Mouse (Mus musculus) left cerebral cortex, adult 2 months (tissue): ENCODE results near the gene Sycp3. TPM values are rescaled to one million over a fixed set of nuclear protein-coding genes. Genes with fewer than 3 reads are reported as not detected.
A peak's percentile ranks its signal among the peaks of the same experiment; 100 is the strongest.
"Not testable (repeated sequence)": the region's sequence is repeated elsewhere in the genome, so short reads cannot be mapped to it uniquely, and the experiment has no call there.

Experiments
- DNase-seq, 2 experiments: peaks; one replicate each; pipeline ENCODE4 v3.0.0; 2021 to 2022; ENCODE audit warnings: low spot score in 2 of 2, mixed read lengths in 1 of 2; ENCODE audit errors: extremely low spot score in 1 of 2
- H3K27ac ChIP-seq: fragments of 200-600 bp; 2 replicates; pipeline ENCODE4 v1.8.1; 2022
- H3K4me3 ChIP-seq: fragments of 200-600 bp; 2 replicates; pipeline ENCODE4 v1.8.1; 2022
- CTCF ChIP-seq: fragments of 200-600 bp; IDR thresholded peaks from 2 replicates; pipeline ENCODE4 v1.8.1; 2022; ENCODE audit warnings: antibody characterized with exemption, mild to moderate bottlenecking, moderate library complexity
- intact Hi-C: fragments of 180-260 bp; cut with DNase I; formaldehyde crosslinking; loops from one replicate; pipeline ENCODE4 v1.15.1; 2025
- total RNA-seq, 2 experiments: library from RNA; stranded (reverse); gene quantifications; 2 replicates each; pipeline ENCODE4 v1.2.3; 2021

Sycp3 gene
- total RNA-seq, 2 experiments from 2014 or later, result 0.41 to 0.72 TPM

DNA sequence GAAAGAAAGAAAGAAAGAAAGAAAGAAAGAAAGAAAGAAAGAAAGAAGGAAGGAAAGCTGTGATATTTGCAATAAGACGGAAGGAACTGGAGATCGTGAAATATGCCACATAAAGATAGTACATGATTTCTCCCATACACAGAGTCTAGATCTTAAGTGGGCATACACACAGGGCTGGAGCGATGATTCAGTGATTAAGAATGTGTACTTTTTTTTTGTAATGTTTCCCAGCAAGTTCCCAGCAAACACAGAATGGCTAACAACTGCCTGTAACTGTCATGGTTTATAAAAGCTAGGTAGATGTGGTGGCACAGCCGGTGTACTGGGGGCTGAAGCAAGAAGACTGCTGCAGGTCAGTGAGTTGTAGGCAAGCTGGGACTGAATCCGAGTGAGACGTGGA is 7.4 kb upstream of the Sycp3 start:
- intact Hi-C loops, result no loop called here
- TF ChIP-seq CTCF, result no peak
- H3K27ac ChIP-seq, result no peak overlapping the region
- no peak overlapping the region for H3K4me3 ChIP-seq
- DNase-seq, result no peak

DNA sequence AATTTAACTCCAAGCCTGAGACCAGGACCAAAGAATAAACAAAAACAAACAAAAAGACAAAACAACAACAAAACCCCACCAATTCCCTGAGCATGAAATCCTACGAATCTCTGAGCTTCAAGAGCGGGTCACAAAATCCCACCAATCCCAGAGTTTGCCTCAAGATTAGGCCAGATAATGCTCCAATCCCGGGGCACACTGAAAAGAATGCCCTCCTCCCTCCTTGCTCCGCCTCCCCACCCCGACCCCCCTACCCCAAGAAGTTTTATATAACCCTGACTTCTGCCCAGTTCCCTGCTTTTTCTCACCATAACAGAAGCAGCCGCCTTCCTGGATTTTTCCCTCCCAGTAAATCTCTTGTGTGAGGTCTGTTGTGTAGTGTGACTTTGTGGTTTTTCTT is 1.6 kb upstream of the Sycp3 start:
- intact Hi-C loops, result no loop called here
- no peak for DNase-seq
- no peak overlapping the region for H3K4me3 ChIP-seq
- no peak for TF ChIP-seq CTCF
- no peak overlapping the region for H3K27ac ChIP-seq

DNA sequence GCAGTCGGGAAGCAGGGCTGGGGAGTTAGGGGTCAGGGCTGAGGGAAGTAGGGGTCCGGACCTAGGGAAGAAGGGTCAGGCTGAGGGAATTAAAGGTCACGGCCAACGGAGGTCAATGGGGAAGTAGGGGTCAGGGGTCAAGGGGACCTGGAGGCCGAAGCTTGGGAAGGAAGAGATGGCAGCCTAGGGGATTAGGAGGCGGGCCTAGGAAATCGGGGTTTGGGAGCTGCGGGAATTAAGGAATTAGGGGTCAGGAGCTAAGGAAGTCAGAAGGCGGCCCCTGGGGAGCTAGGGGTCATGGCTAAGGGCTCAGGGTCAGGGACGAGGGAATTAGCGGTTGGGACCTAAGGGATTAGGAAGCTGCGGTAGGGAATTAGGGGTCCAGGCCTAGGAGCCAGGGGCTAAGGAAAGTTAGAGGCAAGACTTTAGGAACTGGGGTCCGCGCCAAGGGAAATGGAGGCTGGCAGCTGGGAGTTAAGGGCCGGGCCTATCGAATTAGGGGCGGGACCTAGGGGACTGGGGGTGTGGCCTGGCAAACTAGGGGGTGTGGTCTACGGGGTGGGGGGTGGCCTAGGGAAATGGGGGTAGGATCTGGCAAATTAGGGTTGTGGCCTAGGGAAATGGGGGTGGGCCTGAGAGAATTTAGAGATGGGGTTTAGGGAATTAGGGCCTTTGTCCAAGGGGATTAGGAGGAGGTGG is 902 bp downstream of the Sycp3 start:
- Histone ChIP-seq H3K27ac (no peak overlapping the region), H3K4me3 (no peak overlapping the region)
- intact Hi-C loops, result no loop called here
- DNase-seq, result no peak
- no peak for TF ChIP-seq CTCF

- DNase-seq, intact Hi-C loops, H3K27ac ChIP-seq, H3K4me3 ChIP-seq: not testable (repeated sequence)
Measured at GRCm38 (mm10) chr10:88482866-88483265, 23.5 kb downstream of the Sycp3 start.

DNA sequence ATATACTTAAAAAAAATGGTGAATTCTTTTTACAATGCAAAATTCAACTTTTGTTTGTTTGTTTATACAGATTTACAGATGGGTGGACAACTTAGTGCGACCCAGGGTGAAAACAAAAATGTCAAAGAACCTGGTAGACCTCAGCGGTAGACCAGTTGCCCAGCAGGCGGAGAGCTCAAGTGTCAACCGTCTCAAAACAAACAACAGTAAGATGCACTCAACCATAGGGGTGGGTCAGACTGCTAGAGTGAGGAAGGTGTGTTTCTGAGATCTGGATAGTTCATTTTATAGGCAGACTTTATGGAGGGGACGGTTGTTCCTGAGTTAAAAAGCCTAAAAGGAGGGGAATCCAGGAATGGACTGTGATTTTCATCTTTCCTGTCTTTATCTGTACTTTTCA is 29.3 kb downstream of the Sycp3 start:
- DNase-seq, result no peak
- no peak for TF ChIP-seq CTCF
- intact Hi-C loops, result no loop called here
- Histone ChIP-seq H3K27ac (no peak overlapping the region), H3K4me3 (no peak overlapping the region)

DNA sequence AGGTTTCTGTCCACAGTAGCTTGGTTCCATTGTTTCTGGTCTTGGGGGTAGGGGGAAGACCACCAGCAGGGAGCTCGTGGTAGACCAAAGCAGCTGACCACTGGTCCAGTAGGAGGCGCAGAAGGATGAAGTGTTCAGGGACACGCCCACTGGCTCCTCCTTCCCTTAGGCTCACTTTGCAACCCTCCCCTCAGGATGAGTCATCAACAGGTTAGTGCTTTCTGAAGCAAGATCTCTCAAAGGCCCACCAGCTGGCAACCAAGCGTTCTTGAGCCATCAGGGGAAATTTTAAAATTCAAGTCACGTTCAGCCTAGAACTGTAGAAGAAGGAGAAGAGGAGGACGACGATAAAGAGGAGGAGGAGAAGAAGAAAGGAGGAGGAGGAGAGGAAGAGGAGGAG is 32.3 kb downstream of the Sycp3 start:
- intact Hi-C loops, result no loop called here
- no peak for DNase-seq
- no peak for TF ChIP-seq CTCF
- no peak overlapping the region for H3K4me3 ChIP-seq
- H3K27ac ChIP-seq, result no peak overlapping the region

- no peak for DNase-seq
- intact Hi-C loops, result no loop called here
- Histone ChIP-seq H3K4me3 (no peak overlapping the region), H3K27ac (no peak overlapping the region)
- TF ChIP-seq CTCF, result no peak
Measured at GRCm38 (mm10) chr10:88492658-88493057, 33.3 kb downstream of the Sycp3 start.

DNA sequence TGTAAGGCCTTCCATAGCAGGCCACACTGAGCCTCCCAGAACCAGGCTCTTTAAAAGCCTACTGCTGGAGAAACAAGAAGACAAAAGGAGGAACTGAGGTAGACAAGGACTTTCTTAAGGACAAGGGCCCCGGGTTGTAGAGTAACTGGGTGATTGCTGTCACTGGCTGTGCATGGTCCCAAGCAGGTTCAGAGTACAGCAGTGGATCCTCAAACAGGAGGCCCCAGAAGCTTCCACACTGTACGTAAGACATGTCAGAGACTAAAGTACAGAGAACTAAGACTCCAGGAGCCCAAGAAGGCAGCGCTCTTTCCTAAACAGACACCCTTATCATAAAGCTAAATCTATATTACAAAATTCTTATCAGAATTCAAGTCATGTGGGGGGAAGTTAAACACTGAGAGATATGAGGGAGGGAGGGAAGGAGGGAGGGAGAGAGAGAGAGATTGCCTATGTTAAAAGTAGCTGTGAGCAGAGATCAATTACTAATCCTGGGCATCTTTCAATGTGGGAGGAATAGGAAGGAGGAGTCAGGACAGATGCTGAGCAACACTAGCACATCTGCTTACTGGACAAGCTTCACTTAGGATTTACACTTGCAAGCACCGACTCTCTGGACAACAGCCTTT is 35.7 kb downstream of the Sycp3 start:
- intact Hi-C loops, result no loop called here
- Histone ChIP-seq H3K4me3 (no peak overlapping the region), H3K27ac (no peak overlapping the region)
- no peak for DNase-seq
- TF ChIP-seq CTCF, result no peak

DNA sequence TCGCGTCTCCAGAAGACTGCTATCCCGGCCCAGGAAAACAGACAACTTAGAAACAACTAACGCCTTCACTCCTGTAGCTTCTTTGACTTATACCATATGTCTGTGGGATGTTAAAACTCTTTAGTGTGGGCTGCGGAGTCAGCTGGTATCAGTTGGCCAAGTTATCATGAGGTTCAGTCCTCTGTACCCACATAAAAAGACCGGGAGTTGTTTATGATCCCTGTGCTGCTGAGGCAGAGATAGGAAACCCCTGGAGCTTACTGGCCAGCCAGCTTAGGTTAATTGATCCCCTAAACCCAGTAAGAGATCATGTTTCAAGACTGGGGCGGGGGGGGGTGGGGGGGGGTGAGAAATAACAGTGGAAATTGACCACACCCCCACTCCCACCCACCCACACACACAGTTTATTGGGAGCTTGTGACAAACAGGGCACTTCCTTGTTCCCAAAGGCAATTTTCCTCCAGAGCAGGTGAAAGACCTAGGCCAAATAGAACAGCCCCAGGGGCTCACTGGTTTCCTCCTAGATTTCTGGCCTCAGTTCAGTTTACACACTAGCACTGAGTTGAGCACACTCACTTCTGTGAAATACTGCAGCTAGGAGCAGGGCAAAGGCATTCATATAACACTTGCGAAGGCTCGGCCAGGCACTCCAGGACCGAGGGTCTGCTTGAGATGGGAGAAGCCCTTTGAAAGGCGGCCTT is 37.6 kb downstream of the Sycp3 start:
- TF ChIP-seq CTCF, result no peak
- Histone ChIP-seq H3K4me3 (no peak overlapping the region), H3K27ac (no peak overlapping the region)
- intact Hi-C loops, result no loop called here
- DNase-seq, result no peak

- TF ChIP-seq CTCF, result no peak
- Histone ChIP-seq H3K27ac (no peak overlapping the region), H3K4me3 (no peak overlapping the region)
- no peak for DNase-seq
- intact Hi-C loops, result no loop called here
Measured at GRCm38 (mm10) chr10:88499993-88500392, 40.6 kb downstream of the Sycp3 start.

DNA sequence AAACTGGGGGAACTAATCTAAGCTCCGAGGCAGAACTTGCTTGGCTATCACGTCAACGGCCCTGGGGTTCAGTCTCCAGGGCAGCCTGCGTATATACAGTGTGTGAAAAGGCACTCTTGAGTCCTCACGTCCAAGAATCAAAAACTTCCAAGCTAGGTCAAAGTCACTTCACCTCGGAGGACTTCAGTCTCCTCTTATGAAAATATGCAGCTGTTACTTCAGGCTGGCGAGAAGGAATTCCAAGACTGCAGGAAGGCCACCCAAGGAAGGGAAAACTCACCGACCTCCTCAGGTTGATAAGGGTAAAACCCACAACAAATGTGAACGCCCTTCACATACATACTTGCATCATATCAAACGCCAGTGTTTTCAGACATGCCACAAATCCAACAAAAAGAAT is 42.0 kb downstream of the Sycp3 start:
- TF ChIP-seq CTCF, result no peak
- Histone ChIP-seq H3K27ac (no peak overlapping the region), H3K4me3 (no peak overlapping the region)
- intact Hi-C loops, result no loop called here
- DNase-seq, result no peak

DNA sequence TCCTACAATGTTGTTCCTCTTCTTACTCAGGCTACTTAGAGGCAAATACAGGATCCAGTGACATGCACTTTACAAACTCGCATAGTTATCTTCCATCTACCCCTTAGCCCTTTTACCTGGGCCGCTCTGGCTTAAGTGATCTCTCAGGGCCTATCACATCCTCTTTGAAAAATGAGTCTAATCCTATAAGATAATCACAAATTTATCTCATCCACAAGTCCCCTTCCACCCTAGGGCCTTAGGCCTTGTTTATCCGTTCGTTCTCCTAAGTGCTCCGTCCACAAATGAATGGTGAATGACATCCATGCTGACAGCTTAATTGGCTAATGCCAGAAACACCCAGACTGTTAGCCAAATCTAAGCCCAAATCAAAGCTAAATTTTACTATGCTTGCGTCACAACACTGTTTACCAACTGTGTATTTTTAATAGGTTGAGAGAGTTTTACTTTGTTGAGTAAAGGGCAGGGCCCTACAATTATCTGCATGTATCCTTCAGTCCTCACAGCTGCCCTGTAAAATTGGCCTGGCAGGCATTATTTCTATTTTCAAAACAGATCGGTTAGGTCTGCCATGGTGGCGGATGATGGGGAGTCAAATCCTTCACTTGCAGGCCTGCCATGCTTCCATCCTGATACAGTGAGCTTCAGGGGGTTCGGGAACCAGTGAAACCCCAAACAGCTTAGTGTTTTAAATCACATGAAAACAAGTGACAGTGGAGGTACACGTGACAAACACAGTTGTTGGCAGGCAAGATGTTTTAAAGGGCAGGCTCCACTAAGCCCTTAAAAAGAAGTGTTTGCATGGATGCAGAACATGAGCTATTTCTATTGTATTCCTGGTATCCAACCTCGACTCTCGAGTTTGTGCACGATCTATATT is 42.8 kb downstream of the Sycp3 start:
- DNase-seq, result no peak
- intact Hi-C loops, result no loop called here
- no peak for TF ChIP-seq CTCF
- Histone ChIP-seq H3K27ac (peak overlapping the region; percentile 94; the same call in 1 of the 2 replicates), H3K4me3 (peak overlapping the region; percentile 88)
